Mouse (Mus musculus) liver, embryonic 14.5 days (tissue): ENCODE measurements around the gene Parg. TPM values are rescaled to one million over a fixed set of nuclear protein-coding genes. Genes with fewer than 3 reads are reported as not detected.
A peak's percentile ranks its signal among the peaks of the same experiment; 100 is the strongest.

ENCODE experiments used
- ATAC-seq: fragments of 200-750 bp; cut with Nextera tagmentation; 2 replicates; pipeline ENCODE4 v1.8.0; 2017; ENCODE audit warnings: moderate number of reproducible peaks, mild to moderate bottlenecking, moderate library complexity; ENCODE audit not compliant: insufficient read depth
- DNase-seq, 3 experiments: peaks; one replicate each; pipeline ENCODE4 v3.0.0-alpha.2; 2012 to 2013; ENCODE audit warnings: low read depth in 3 of 3, low spot score in 3 of 3
- H3K27ac ChIP-seq: fragments of 300-500 bp; sonication (generic); 2 replicates; pipeline ENCODE4 v1.5.1; 2014; ENCODE audit warnings: moderate library complexity, mild to moderate bottlenecking, control low read depth, inconsistent platforms
- H3K27me3 ChIP-seq: fragments of 300-500 bp; sonication (generic); 2 replicates; pipeline ENCODE4 v1.6.1; 2014; ENCODE audit warnings: mild to moderate bottlenecking, low read length, moderate library complexity; ENCODE audit not compliant: control insufficient read depth, insufficient read depth
- H3K36me3 ChIP-seq: fragments of 300-500 bp; sonication (generic); replicated peaks from 2 replicates; pipeline ENCODE4 v1.6.1; 2014; ENCODE audit warnings: low read depth; ENCODE audit not compliant: control insufficient read depth, insufficient read depth
- H3K4me1 ChIP-seq, 2 experiments: fragments of 200-500 bp in 1 of 2; fragments of 300-500 bp in 1 of 2; sonication (generic) in 1 of 2; replicated peaks; 2 replicates each; pipeline ENCODE4 v1.6.1; 2012 to 2014; ENCODE audit warnings: antibody characterized with exemption in 1 of 2, inconsistent platforms in 1 of 2, low read length in 1 of 2; ENCODE audit not compliant: control insufficient read depth in 2 of 2, insufficient read depth in 2 of 2
- H3K4me2 ChIP-seq: fragments of 300-500 bp; sonication (generic); 2 replicates; pipeline ENCODE4 v1.6.1; 2014; ENCODE audit warnings: low read depth, mild to moderate bottlenecking, control low read depth, moderate library complexity
- H3K4me3 ChIP-seq, 2 experiments: fragments of 200-500 bp in 1 of 2; fragments of 300-500 bp in 1 of 2; sonication (generic) in 1 of 2; 2 replicates each; pipeline ENCODE4 v1.5.1; 2012 to 2014; ENCODE audit warnings: low read depth in 2 of 2, low read length in 2 of 2, mild to moderate bottlenecking in 2 of 2, control low read depth in 1 of 2, inconsistent platforms in 1 of 2, moderate library complexity in 1 of 2; ENCODE audit not compliant: insufficient read depth in 1 of 2
- H3K9ac ChIP-seq: fragments of 300-500 bp; sonication (generic); replicated peaks from 2 replicates; pipeline ENCODE4 v1.6.1; 2014; ENCODE audit warnings: mild to moderate bottlenecking, control low read depth, moderate library complexity
- H3K9me3 ChIP-seq: fragments of 300-500 bp; sonication (generic); 2 replicates; pipeline ENCODE4 v1.6.1; 2016; ENCODE audit warnings: low read length, mixed read lengths; ENCODE audit not compliant: control insufficient read depth
- CTCF ChIP-seq: IDR thresholded peaks from 2 replicates; pipeline ENCODE4 v1.5.1; 2016; ENCODE audit warnings: antibody characterized with exemption, low read depth, control low read depth
- EP300 ChIP-seq: IDR thresholded peaks from 2 replicates; pipeline ENCODE4 v1.6.1; 2016; ENCODE audit warnings: antibody characterized with exemption, low read depth
- WGBS: fragments of 180-500 bp; shearing (Covaris S2); extraction: QIAGEN DNeasy Blood & Tissue Kit; methylation state at CpG from one replicate; pipeline ENCODE4 v1.1.7; 2014; ENCODE audit not compliant: insufficient replicate concordance; 5-methylcytosine and 5-hydroxymethylcytosine counted together
- polyA plus RNA-seq, 2 experiments: library from polyadenylated mRNA; depleted of rRNA in 1 of 2; stranded (reverse) in 1 of 2; unstranded in 1 of 2; fragments of >200 nt; fragmentation: Nextera tagmentation in 1 of 2; extraction: Ambion mirVana in 1 of 2; gene quantifications; 2 replicates each; pipeline versions ENCODE4 v1.2.1 to v1.2.3; 2012 to 2014

Gene Parg
- polyA plus RNA-seq (2012; rRNA removed) (4.4 and 6.0 TPM in 2 replicates), polyA plus RNA-seq (2014; fragmentation: Nextera tagmentation; extraction: Ambion mirVana) (12.6 and 17.0 TPM in 2 replicates)

GRCm38 (mm10) chr14:32201791-32202451, at the start of gene Parg, which contains the start of gene Timm23:
TSS of gene Parg (plus strand) at chr14:32201949.
TSS of gene Timm23 (minus strand) at chr14:32201898.
- peak within 1 kb of the TSS; percentile 88 for H3K9ac ChIP-seq
- no peaks in the 10 kb centered on the region for H3K9me3 ChIP-seq
- H3K27ac ChIP-seq, result peak within 1 kb of the TSS; percentile 62
- H3K4me2 ChIP-seq, result peak within 1 kb of the TSS; percentile 88
- peak within 1 kb of the TSS; percentile 71 to 87 for H3K4me3 ChIP-seq
- TF ChIP-seq CTCF (no peak), EP300 (no peak)
- ATAC-seq, result peak; percentile 93
- under 1% methylated on average over 73 of the region's 77 CpGs for WGBS
- DNase-seq, result peak; percentile 77 to 80 (median 77)
- H3K36me3 ChIP-seq, result peaks cover 18% of the 10 kb centered on the region
- peaks cover 13 to 21% of the 10 kb centered on the region in 2 experiments for H3K4me1 ChIP-seq
- H3K27me3 ChIP-seq, result no peaks in the 10 kb centered on the region

DNA sequence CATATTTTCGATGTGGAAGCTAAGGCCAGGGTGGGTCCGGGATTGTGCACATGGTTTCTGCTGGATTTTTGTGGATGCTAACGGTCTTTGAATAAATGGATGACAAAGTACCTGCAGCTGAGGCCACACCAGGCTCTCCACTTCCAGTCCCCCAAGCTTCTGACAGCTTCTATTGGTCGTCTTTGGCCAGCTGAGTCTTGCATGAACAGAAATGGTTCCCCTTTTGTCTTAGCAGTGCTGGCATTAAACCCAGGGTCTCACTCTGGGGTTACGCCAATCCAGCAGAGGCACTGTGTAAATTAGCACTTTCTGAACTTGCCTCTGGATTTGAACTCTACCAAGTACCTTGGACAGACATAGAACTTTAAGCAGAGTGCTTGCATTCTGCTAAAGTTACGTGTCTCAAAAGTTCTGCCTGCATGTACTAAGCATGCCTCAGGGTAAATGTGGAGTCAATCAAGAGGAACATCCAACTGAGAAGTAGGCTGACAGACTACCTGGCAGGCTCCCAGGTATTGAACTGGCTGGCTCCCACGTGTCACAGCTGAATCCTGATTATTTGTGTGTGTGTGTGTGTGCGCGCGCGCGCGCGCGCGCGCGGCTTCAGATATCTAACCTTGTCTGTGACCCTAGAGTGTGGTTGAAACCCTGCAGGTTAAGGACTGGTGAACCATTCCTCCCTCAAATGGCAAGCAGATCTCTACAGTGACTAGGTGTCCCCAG, 49.3 kb upstream of the Parg start:
- no peak overlapping the region for H3K9ac ChIP-seq
- DNase-seq, result no peak

GRCm38 (mm10) chr14:32153156-32153555, 48.6 kb upstream of the Parg start:
- TF ChIP-seq EP300, result no peak
- no peak for TF ChIP-seq CTCF
- Histone ChIP-seq H3K9ac (no peak overlapping the region), H3K4me2 (no peak overlapping the region), H3K27me3 (no peaks in the 10 kb centered on the region), H3K4me1 (no peaks in the 10 kb centered on the region), H3K36me3 (no peaks in the 10 kb centered on the region), H3K9me3 (no peaks in the 10 kb centered on the region), H3K27ac (no peak overlapping the region), H3K4me3 (no peak overlapping the region)
- no peak for ATAC-seq
- no peak for DNase-seq
- WGBS, result 83% methylated on average over 2 of the region's 2 CpGs

More for the DNA sequence above, 49.3 kb upstream of the Parg start:
- Histone ChIP-seq H3K27me3 (no peaks in the 10 kb centered on the region), H3K4me3 (no peak overlapping the region), H3K9me3 (peaks cover 4% of the 10 kb centered on the region; the same call in 1 of the 2 replicates), H3K36me3 (no peaks in the 10 kb centered on the region), H3K4me2 (no peak overlapping the region), H3K27ac (no peak overlapping the region), H3K4me1 (peaks cover 0 to under 1% of the 10 kb centered on the region in 2 experiments; a peak in 1 of 4 replicates)
- no peak for ATAC-seq
- TF ChIP-seq CTCF (no peak), EP300 (no peak)
- WGBS, result 86% methylated on average over 18 of the region's 18 CpGs

- Histone ChIP-seq H3K4me2 (no peak overlapping the region), H3K4me3 (no peak overlapping the region), H3K9me3 (no peaks in the 10 kb centered on the region), H3K9ac (no peak overlapping the region), H3K36me3 (no peaks in the 10 kb centered on the region), H3K27me3 (no peaks in the 10 kb centered on the region), H3K4me1 (peaks cover 2 to 5% of the 10 kb centered on the region in 2 experiments), H3K27ac (no peak overlapping the region)
- ATAC-seq, result no peak
- no peak for DNase-seq
- WGBS, result 75% methylated on average over 6 of the region's 6 CpGs
- 0 out of 2 replicates have a peak, but pooled peaks have one; percentile 12 for TF ChIP-seq EP300
- TF ChIP-seq CTCF, result no peak
Observed at GRCm38 (mm10) chr14:32154758-32155157, 47.0 kb upstream of the Parg start.
